Mouse (Mus musculus) kidney, embryonic 15.5 days (tissue): ENCODE results near the gene Cd200r4. TPM values are rescaled to one million over a fixed set of nuclear protein-coding genes. Genes with fewer than 3 reads are reported as not detected.

ENCODE experiments used
- ATAC-seq: fragments of 200-750 bp; cut with Nextera tagmentation; replicated peaks from 2 replicates; pipeline ENCODE4 v1.8.0; 2017; ENCODE audit warnings: moderate TSS enrichment; ENCODE audit not compliant: low FRiP score
- H3K27ac ChIP-seq: fragments of 300-500 bp; sonication (generic); 2 replicates; pipeline ENCODE4 v1.5.1; 2015; ENCODE audit warnings: mild to moderate bottlenecking, inconsistent platforms
- H3K27me3 ChIP-seq: fragments of 300-500 bp; sonication (generic); 2 replicates; pipeline ENCODE4 v1.6.1; 2015; ENCODE audit warnings: inconsistent platforms
- H3K36me3 ChIP-seq: fragments of 300-500 bp; sonication (generic); 2 replicates; pipeline ENCODE4 v1.6.1; 2015; ENCODE audit warnings: inconsistent platforms
- H3K4me1 ChIP-seq: fragments of 300-500 bp; sonication (generic); 2 replicates; pipeline ENCODE4 v1.6.1; 2015; ENCODE audit warnings: inconsistent platforms
- H3K4me2 ChIP-seq: fragments of 300-500 bp; sonication (generic); 2 replicates; pipeline ENCODE4 v1.6.1; 2015; ENCODE audit warnings: moderate library complexity, mild to moderate bottlenecking, inconsistent platforms
- H3K4me3 ChIP-seq: fragments of 300-500 bp; sonication (generic); replicated peaks from 2 replicates; pipeline ENCODE4 v1.5.1; 2015; ENCODE audit warnings: mild to moderate bottlenecking, inconsistent platforms
- H3K9ac ChIP-seq: fragments of 300-500 bp; sonication (generic); 2 replicates; pipeline ENCODE4 v1.6.1; 2015; ENCODE audit warnings: mild to moderate bottlenecking, inconsistent platforms
- H3K9me3 ChIP-seq: fragments of 300-500 bp; sonication (generic); replicated peaks from 2 replicates; pipeline ENCODE4 v1.6.1; 2016; ENCODE audit warnings: inconsistent platforms
- WGBS: fragments of 180-500 bp; shearing (Covaris S2); methylation state at CpG from one replicate; pipeline ENCODE4 v1.1.7; 2015; ENCODE audit warnings: mixed read lengths; 5-methylcytosine and 5-hydroxymethylcytosine counted together
- polyA plus RNA-seq: library from polyadenylated mRNA; unstranded; fragments of >200 nt; fragmentation: Nextera tagmentation; extraction: Ambion mirVana; gene quantifications from 2 replicates; pipeline ENCODE4 v1.2.1, GENCODE M21; 2015

Gene Cd200r4
- polyA plus RNA-seq = 0.09 TPM in 1 of 2 replicates, not detected in the other

DNA sequence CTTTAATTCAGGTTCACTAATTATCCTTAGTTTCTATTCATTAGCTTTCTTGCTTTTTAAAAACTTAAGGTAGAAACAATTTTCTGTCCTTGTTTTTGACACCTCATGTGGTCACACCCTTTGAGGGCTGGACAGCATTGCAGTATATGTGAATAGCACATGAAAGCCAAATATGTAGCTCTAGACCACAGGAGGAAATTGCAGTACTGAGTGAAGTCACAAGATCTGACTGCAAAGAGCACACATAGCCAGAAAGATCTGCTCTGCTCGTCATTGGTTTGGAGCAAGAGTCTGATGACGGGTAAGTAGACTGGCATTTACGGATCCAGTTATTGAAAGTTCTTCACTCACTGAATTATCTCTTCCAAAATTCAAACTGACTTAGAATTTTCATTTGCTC, at the start of gene Cd200r4:
Gene Cd200r4 (plus strand): TSS at position 190 of the 400 bp plus-strand sequence.
- H3K4me3 ChIP-seq = no peak within 1 kb of the TSS
- no peak within 1 kb of the TSS for H3K27ac ChIP-seq
- no peak within 1 kb of the TSS for H3K9ac ChIP-seq
- WGBS = 85% methylated on average over 3 of the region's 3 CpGs
- no peaks in the 10 kb centered on the region for H3K36me3 ChIP-seq
- H3K27me3 ChIP-seq = no peaks in the 10 kb centered on the region
- no peak within 1 kb of the TSS for H3K4me2 ChIP-seq
- no peaks in the 10 kb centered on the region for H3K9me3 ChIP-seq
- no peak for ATAC-seq
- H3K4me1 ChIP-seq = no peaks in the 10 kb centered on the region

GRCm38 (mm10) chr16:44761811-44762210, 49.7 kb upstream of the Cd200r4 start:
- Histone ChIP-seq H3K4me1 (no peaks in the 10 kb centered on the region), H3K27me3 (no peaks in the 10 kb centered on the region), H3K36me3 (no peaks in the 10 kb centered on the region), H3K4me2 (no peak overlapping the region), H3K27ac (no peak overlapping the region), H3K4me3 (no peak overlapping the region), H3K9me3 (no peaks in the 10 kb centered on the region), H3K9ac (no peak overlapping the region)
- no peak for ATAC-seq
- 80% methylated on average over 1 of the region's 1 CpGs for WGBS

DNA sequence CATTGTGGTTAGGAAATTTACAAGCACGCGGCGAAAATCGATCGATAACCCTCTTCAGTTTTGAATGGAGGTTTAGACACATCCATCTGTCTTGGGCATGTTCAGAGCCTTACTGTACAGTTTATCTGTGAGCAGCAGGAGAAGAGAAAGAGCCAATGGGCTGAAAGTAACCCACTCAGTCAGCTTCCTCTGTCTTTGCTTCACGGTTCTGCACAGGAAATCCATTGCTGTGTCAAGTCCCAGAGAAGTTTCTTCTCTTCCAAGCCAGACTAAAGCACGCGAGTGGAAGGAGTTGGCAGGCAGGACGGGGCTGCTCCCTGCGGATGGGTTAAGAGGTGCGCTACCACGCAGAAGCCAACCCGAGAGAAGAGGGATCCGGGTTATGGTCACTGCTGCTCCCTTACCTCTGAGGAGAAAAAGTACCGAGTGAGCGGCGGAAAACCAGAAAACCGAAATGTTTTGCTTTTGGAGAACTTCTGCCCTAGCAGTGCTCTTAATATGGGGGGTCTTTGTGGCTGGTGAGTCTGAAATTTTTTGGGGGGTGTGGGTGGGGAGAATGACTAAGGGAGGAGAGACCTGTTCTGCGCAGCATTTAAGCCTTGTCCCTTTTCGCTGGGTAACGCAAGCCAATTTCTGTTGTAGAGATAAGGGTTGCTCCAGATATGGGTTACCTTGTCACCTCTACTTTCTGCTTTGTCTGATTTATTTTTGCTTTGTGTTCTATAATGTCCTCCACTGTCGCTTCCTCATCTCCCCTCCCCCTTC, 45.8 kb upstream of the Cd200r4 start, which contains the start of gene Cd200r1:
Gene Cd200r1 (plus strand): TSS at position 182 of the 765 bp plus-strand sequence.
- ATAC-seq = no peak

DNA sequence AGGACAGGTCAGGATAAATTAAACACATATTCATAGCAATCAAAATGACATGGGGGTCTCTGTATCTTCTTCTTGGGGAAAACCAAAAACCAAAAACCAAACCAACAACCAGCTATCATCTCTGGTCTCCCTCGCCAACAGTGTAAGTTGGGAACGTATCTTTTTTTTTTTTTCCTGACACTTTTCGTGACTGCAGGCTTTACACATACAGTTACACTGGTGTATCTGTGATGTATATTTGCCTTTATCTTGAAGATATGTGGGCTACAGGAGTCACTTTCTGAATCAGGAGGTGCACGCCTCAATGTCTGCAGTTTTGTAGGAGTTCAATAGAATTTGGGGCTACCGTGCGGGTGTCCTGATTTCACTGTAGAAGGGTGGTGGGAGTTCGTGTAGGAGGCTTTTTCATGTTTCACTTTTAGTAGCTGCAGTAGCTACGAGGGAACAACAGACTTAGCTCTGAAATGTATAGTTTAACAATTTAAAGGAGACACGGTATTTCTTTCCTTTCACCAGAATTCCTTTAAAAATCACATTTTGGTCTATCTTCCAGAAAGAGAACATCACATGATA, 45.1 kb upstream of the Cd200r4 start:
- no peak overlapping the region for H3K27ac ChIP-seq
- no peak overlapping the region for H3K4me2 ChIP-seq
- H3K36me3 ChIP-seq = no peaks in the 10 kb centered on the region
- H3K4me3 ChIP-seq = no peak overlapping the region
- no peaks in the 10 kb centered on the region for H3K9me3 ChIP-seq
- no peaks in the 10 kb centered on the region for H3K27me3 ChIP-seq
- no peaks in the 10 kb centered on the region for H3K4me1 ChIP-seq
- 83% methylated on average over 9 of the region's 9 CpGs for WGBS
- no peak overlapping the region for H3K9ac ChIP-seq
- no peak for ATAC-seq

More for the DNA sequence above, 45.8 kb upstream of the Cd200r4 start, which contains the start of gene Cd200r1:
- H3K27me3 ChIP-seq = no peaks in the 10 kb centered on the region
- no peaks in the 10 kb centered on the region for H3K4me1 ChIP-seq
- no peak within 1 kb of the TSS for H3K4me3 ChIP-seq
- H3K27ac ChIP-seq = no peak within 1 kb of the TSS
- no peaks in the 10 kb centered on the region for H3K36me3 ChIP-seq
- 77% methylated on average over 22 of the region's 22 CpGs for WGBS
- no peaks in the 10 kb centered on the region for H3K9me3 ChIP-seq
- no peak within 1 kb of the TSS for H3K4me2 ChIP-seq
- no peak within 1 kb of the TSS for H3K9ac ChIP-seq

DNA sequence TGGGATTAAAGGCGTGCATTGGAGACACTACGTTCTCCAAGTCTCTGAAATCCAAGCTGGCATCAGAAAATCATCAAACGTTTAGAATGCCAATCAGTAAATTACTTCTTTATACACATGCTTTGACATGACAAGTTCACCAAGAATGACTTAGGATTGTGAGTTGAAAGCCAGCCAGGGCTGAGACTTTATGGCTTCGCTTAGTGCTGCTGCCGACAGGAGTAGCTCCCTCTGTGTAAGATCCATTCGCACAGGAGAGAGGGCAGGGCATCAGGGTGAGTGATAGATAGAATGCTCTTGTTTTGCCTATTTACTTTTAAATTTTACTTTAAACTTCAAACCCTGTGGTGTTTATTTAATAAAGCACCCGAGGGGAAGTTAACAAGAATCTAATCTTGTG, 44.0 kb upstream of the Cd200r4 start:
- 86% methylated on average over 7 of the region's 7 CpGs for WGBS
- no peaks in the 10 kb centered on the region for H3K9me3 ChIP-seq
- H3K36me3 ChIP-seq = no peaks in the 10 kb centered on the region
- no peaks in the 10 kb centered on the region for H3K27me3 ChIP-seq
- H3K9ac ChIP-seq = no peak overlapping the region
- no peak overlapping the region for H3K27ac ChIP-seq
- no peak overlapping the region for H3K4me3 ChIP-seq
- H3K4me2 ChIP-seq = no peak overlapping the region
- H3K4me1 ChIP-seq = no peaks in the 10 kb centered on the region
- ATAC-seq = no peak

- H3K36me3 ChIP-seq = no peaks in the 10 kb centered on the region
- no peak overlapping the region for H3K4me2 ChIP-seq
- H3K4me1 ChIP-seq = no peaks in the 10 kb centered on the region
- WGBS = 54% methylated on average over 2 of the region's 2 CpGs
- no peak for ATAC-seq
- H3K27me3 ChIP-seq = no peaks in the 10 kb centered on the region
- no peak overlapping the region for H3K27ac ChIP-seq
- H3K9ac ChIP-seq = no peak overlapping the region
- no peak overlapping the region for H3K4me3 ChIP-seq
- H3K9me3 ChIP-seq = no peaks in the 10 kb centered on the region
These were observed 43.6 kb upstream of the Cd200r4 start for GRCm38 (mm10) chr16:44767967-44768366.

GRCm38 (mm10) chr16:44772577-44772976, 39.0 kb upstream of the Cd200r4 start:
- ATAC-seq = no peak
- Histone ChIP-seq H3K9ac (no peak overlapping the region), H3K27ac (no peak overlapping the region), H3K36me3 (no peaks in the 10 kb centered on the region), H3K27me3 (no peaks in the 10 kb centered on the region), H3K4me2 (no peak overlapping the region), H3K9me3 (no peaks in the 10 kb centered on the region), H3K4me1 (no peaks in the 10 kb centered on the region), H3K4me3 (no peak overlapping the region)
- 70% methylated on average over 6 of the region's 6 CpGs for WGBS

GRCm38 (mm10) chr16:44773673-44774072, 37.9 kb upstream of the Cd200r4 start:
- H3K36me3 ChIP-seq = no peaks in the 10 kb centered on the region
- H3K27me3 ChIP-seq = no peaks in the 10 kb centered on the region
- no peak for ATAC-seq
- no peak overlapping the region for H3K27ac ChIP-seq
- H3K9ac ChIP-seq = no peak overlapping the region
- H3K4me2 ChIP-seq = no peak overlapping the region
- H3K4me1 ChIP-seq = no peaks in the 10 kb centered on the region
- WGBS = 85% methylated on average over 3 of the region's 3 CpGs
- H3K4me3 ChIP-seq = no peak overlapping the region
- no peaks in the 10 kb centered on the region for H3K9me3 ChIP-seq

DNA sequence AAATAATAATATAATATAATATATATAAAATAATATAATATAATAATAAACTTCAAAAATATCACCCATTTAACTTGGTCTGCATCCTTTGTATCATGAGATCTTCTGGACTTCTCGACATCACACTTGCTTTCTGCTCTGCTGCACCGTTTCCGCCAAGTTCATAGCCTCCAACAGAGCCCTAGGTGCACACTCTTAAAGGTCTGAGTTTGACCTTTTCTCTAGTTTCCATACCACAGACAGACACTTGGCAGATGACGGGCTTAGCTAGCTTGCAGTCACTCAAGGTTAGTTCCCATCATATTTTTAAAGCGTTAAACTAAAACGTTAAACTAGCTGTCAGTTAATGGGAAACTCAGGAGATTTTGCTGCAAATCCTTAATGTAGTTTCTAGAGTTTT, 37.3 kb upstream of the Cd200r4 start:
- Histone ChIP-seq H3K27me3 (no peaks in the 10 kb centered on the region), H3K9ac (no peak overlapping the region), H3K4me2 (no peak overlapping the region), H3K4me1 (no peaks in the 10 kb centered on the region), H3K9me3 (no peaks in the 10 kb centered on the region), H3K36me3 (no peaks in the 10 kb centered on the region), H3K27ac (no peak overlapping the region), H3K4me3 (no peak overlapping the region)
- 82% methylated on average over 6 of the region's 6 CpGs for WGBS
- ATAC-seq = no peak

DNA sequence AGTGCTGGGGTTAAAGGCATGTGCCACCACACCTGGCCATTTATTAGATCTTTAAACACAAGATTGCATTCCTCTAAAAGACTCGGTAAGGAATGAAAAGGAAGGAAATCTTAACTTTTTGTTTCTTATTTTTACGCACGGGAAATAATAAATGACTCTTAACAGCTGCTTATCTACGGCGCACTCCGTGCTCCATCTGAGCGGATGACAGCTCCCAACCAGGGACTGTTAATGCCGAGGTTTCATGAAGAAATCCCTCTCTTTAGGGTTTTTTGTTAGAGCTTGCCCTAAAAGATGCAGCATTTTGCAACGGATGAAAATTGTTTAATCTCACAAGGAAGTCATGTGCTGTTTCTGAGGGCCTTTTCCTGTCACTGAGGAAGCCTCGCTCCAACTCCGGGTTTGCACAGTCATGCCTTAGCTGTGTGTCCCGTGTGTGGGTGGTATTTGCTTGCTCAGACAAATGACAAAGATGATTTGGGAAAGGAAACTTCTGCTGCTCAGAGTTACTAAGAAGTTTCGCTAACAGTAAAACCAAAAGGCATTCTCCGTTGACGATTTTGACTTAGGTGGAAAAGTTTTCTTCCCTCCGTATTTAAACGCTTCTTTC, 32.9 kb upstream of the Cd200r4 start:
- H3K36me3 ChIP-seq = no peaks in the 10 kb centered on the region
- ATAC-seq = no peak
- no peak overlapping the region for H3K9ac ChIP-seq
- H3K4me2 ChIP-seq = peak overlapping the region; percentile 38
- H3K27ac ChIP-seq = no peak overlapping the region
- no peaks in the 10 kb centered on the region for H3K4me1 ChIP-seq
- H3K4me3 ChIP-seq = no peak overlapping the region
- H3K9me3 ChIP-seq = no peaks in the 10 kb centered on the region
- WGBS = 60% methylated on average over 17 of the region's 17 CpGs
- no peaks in the 10 kb centered on the region for H3K27me3 ChIP-seq

DNA sequence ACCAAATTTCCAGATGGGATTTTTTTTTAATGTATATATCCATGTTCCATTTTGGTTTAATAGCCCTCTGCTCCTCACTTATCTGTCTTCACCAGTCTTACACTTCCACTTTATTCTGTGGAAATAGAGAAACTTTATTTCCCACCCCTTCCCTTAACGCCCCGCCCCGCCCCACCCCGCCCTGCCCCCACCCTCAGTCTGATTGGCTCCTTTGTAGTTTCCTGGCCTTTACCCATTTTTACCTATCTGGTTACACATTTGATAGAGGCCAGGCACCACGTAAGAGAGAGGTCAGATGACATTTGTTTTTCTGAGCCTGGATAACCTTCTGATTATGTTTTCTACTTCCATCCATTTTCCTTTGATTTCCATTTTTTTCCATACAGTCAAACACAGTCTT, 32.0 kb upstream of the Cd200r4 start:
- no peak overlapping the region for H3K4me2 ChIP-seq
- H3K9ac ChIP-seq = no peak overlapping the region
- no peaks in the 10 kb centered on the region for H3K9me3 ChIP-seq
- H3K4me3 ChIP-seq = no peak overlapping the region
- no peaks in the 10 kb centered on the region for H3K36me3 ChIP-seq
- no peak for ATAC-seq
- H3K27ac ChIP-seq = no peak overlapping the region
- WGBS = 85% methylated on average over 5 of the region's 5 CpGs
- H3K4me1 ChIP-seq = no peaks in the 10 kb centered on the region
- H3K27me3 ChIP-seq = no peaks in the 10 kb centered on the region

GRCm38 (mm10) chr16:44780751-44781150, 30.8 kb upstream of the Cd200r4 start:
- no peaks in the 10 kb centered on the region for H3K36me3 ChIP-seq
- no peak for ATAC-seq
- no peak overlapping the region for H3K27ac ChIP-seq
- WGBS = 66% methylated on average over 4 of the region's 4 CpGs
- H3K4me1 ChIP-seq = no peaks in the 10 kb centered on the region
- no peaks in the 10 kb centered on the region for H3K9me3 ChIP-seq
- H3K27me3 ChIP-seq = no peaks in the 10 kb centered on the region
- no peak overlapping the region for H3K4me2 ChIP-seq
- H3K4me3 ChIP-seq = no peak overlapping the region
- H3K9ac ChIP-seq = no peak overlapping the region
